In genomic region chr1:162938696-162939351, GRCm38 (mm10) we compare ENCODE assay signal across 12 mouse cellular contexts. TPM values are rescaled to one million over a fixed set of nuclear protein-coding genes. Genes with fewer than 3 reads are reported as not detected.
DNase-seq lines count a peak whose midpoint lies in the region; ATAC-seq lines count a peak whose summit lies in the region.
"Had no signal": no experiment of that assay in that cellular context is flagged by ENCODE, and none has a peak within 500 bp of the region (broad histone marks: within the 10 kb centered on the region; RNA-seq: fewer than 3 reads in every experiment).

No protein-coding gene starts in this region.

- H3K4me2 ChIP-seq in limb, embryonic 12.5 days = no peak overlapping the region
- H3K4me2 ChIP-seq: liver, embryonic 15.5 days had no signal

- ATAC-seq in limb, embryonic 12.5 days (ENCODE audit: insufficient number of reproducible peaks, insufficient read depth, low FRiP score, low TSS enrichment, low read depth) = peak; percentile 62; the same call in 1 of the 2 replicates
- ATAC-seq: Patski had no signal

- H3K4me1 ChIP-seq in limb, embryonic 12.5 days (replicated peaks) = peaks cover 13% of the 10 kb centered on the region
- H3K4me1 ChIP-seq: liver, embryonic 15.5 days had no signal

- intact Hi-C loops in heart, postnatal 10 days (cut with DNase I) = no loop called here

- H3K9ac ChIP-seq in limb, embryonic 12.5 days (replicated peaks) = no peak overlapping the region
- H3K9ac ChIP-seq: liver, embryonic 15.5 days had no signal

- no peaks in the 10 kb centered on the region for H3K36me3 ChIP-seq in limb, embryonic 12.5 days
- H3K36me3 ChIP-seq: liver, embryonic 15.5 days had no signal

- peak; percentile 57 for DNase-seq in urinary bladder, postnatal 14 days (ENCODE audit: low spot score)
- DNase-seq in urinary bladder, postnatal 25 days (ENCODE audit: low spot score) = no peak
- DNase-seq in heart, postnatal 10 days = peak; percentile 30 to 47
- DNase-seq in ovary, postnatal 36 days (ENCODE audit: low spot score) = no peak
- DNase-seq in B cell, adult 2 months = no peak
- no peak for DNase-seq in spleen, postnatal 10 days (ENCODE audit: low spot score in 2 of 2)
- DNase-seq: cerebellum, adult 11-12 months; right cerebral cortex, postnatal 4 days had no signal

- no peak overlapping the region for H3K27ac ChIP-seq in limb, embryonic 12.5 days
- H3K27ac ChIP-seq: liver, embryonic 15.5 days had no signal

- no peak overlapping the region for H3K4me3 ChIP-seq in limb, embryonic 12.5 days (replicated peaks)
- H3K4me3 ChIP-seq: liver, embryonic 15.5 days had no signal

- 87% methylated on average over 4 of the region's 4 CpGs for WGBS in limb, embryonic 12.5 days

- H3K9me3 ChIP-seq in limb, embryonic 12.5 days = no peaks in the 10 kb centered on the region
- H3K9me3 ChIP-seq: liver, embryonic 15.5 days had no signal

- peaks cover 4% of the 10 kb centered on the region for H3K27me3 ChIP-seq in limb, embryonic 12.5 days
- H3K27me3 ChIP-seq: liver, embryonic 15.5 days had no signal

RNA-seq across cellular contexts. Expression of gene Fmo6, which starts 1.5 kb away (rescaled TPM):
- not detected for total RNA-seq in heart, postnatal 10 days (2021)
- 0.11 TPM in 1 of 2 replicates, not detected in the other for polyA plus RNA-seq in limb, embryonic 12.5 days (2016; fragmentation: Nextera tagmentation; extraction: Ambion mirVana)
- total RNA-seq: heart, postnatal 36 days had no signal
- polyA plus RNA-seq: liver, embryonic 15.5 days; Patski had no signal

RNA-seq across cellular contexts. Expression of gene Fmo2, which starts 40.3 kb away (rescaled TPM):
- 1 to 10 TPM; 4.1 to 9.1 TPM for total RNA-seq in heart, postnatal 10 days (2021)
- polyA plus RNA-seq in limb, embryonic 12.5 days (2016; fragmentation: Nextera tagmentation; extraction: Ambion mirVana) = 0.05 TPM in 1 of 2 replicates, not detected in the other

RNA-seq across cellular contexts. Expression of gene Fmo3, which starts 45.5 kb away (rescaled TPM):
- not detected for total RNA-seq in heart, postnatal 10 days (2021)
- not detected in 2 replicates for polyA plus RNA-seq in limb, embryonic 12.5 days (2016; fragmentation: Nextera tagmentation; extraction: Ambion mirVana)
- total RNA-seq: heart, postnatal 36 days had no signal
- polyA plus RNA-seq: liver, embryonic 15.5 days; Patski had no signal

Comparison
In these comparisons a context has a peak if more than half of its experiments do, and no peak if none do; other contexts are left out.
1. DNase-seq: peak in urinary bladder, postnatal 14 days (single experiment) and heart, postnatal 10 days (2 of 2); none in urinary bladder, postnatal 25 days (single experiment), ovary, postnatal 36 days (single experiment), B cell, adult 2 months (0 of 2) and spleen, postnatal 10 days (0 of 2).